Mouse (Mus musculus) cerebellum, adult 8-10 months (tissue): ENCODE results near the gene Gm42791.

Experiments used
- DNase-seq: peaks from one replicate; pipeline ENCODE4 v3.0.0; 2022

The Gm42791 gene

GRCm38 (mm10) chr5:148862853-148863252 lies 132.1 kb downstream of the Gm42791 start:
- no peak for DNase-seq

GRCm38 (mm10) chr5:148862136-148862535 lies 132.8 kb downstream of the Gm42791 start:
- DNase-seq, result no peak

GRCm38 (mm10) chr5:148857522-148857921 lies 137.4 kb downstream of the Gm42791 start:
- no peak for DNase-seq

- no peak for DNase-seq
These were observed 139.9 kb downstream of the Gm42791 start for GRCm38 (mm10) chr5:148855047-148855446.

- DNase-seq, result no peak
These were observed 140.8 kb downstream of the Gm42791 start for GRCm38 (mm10) chr5:148854166-148854565.

- no peak for DNase-seq
These were observed 145.4 kb downstream of the Gm42791 start for GRCm38 (mm10) chr5:148849516-148849915.

- DNase-seq, result no peak
These were observed 147.9 kb downstream of the Gm42791 start for GRCm38 (mm10) chr5:148847032-148847431.
